Mouse (Mus musculus) forebrain, embryonic 16.5 days (tissue): ENCODE data around the gene Pbrm1. TPM values are rescaled to one million over a fixed set of nuclear protein-coding genes. Genes with fewer than 3 reads are reported as not detected.

Experiments used
- ATAC-seq: fragments of 200-750 bp; cut with Nextera tagmentation; 2 replicates; pipeline ENCODE4 v1.8.0; 2017; ENCODE audit warnings: mild to moderate bottlenecking, moderate library complexity
- H3K27ac ChIP-seq: fragments of 300-500 bp; sonication (generic); 2 replicates; pipeline ENCODE4 v1.5.1; 2014; ENCODE audit warnings: low read length, control low read depth
- H3K27me3 ChIP-seq: fragments of 300-500 bp; sonication (generic); replicated peaks from 2 replicates; pipeline ENCODE4 v1.6.1; 2014; ENCODE audit warnings: low read length; ENCODE audit not compliant: control insufficient read depth, insufficient read depth
- H3K36me3 ChIP-seq: fragments of 300-500 bp; sonication (generic); 2 replicates; pipeline ENCODE4 v1.6.1; 2014; ENCODE audit not compliant: control insufficient read depth, insufficient read depth
- H3K4me1 ChIP-seq: fragments of 300-500 bp; sonication (generic); replicated peaks from 2 replicates; pipeline ENCODE4 v1.6.1; 2014; ENCODE audit warnings: low read length; ENCODE audit not compliant: control insufficient read depth, insufficient read depth
- H3K4me2 ChIP-seq: fragments of 300-500 bp; sonication (generic); 2 replicates; pipeline ENCODE4 v1.6.1; 2014; ENCODE audit warnings: mild to moderate bottlenecking, low read length, control low read depth
- H3K4me3 ChIP-seq: fragments of 300-500 bp; sonication (generic); replicated peaks from 2 replicates; pipeline ENCODE4 v1.5.1; 2014; ENCODE audit warnings: mild to moderate bottlenecking, low read length, control low read depth
- H3K9ac ChIP-seq: fragments of 300-500 bp; sonication (generic); replicated peaks from 2 replicates; pipeline ENCODE4 v1.6.1; 2014; ENCODE audit warnings: low read depth, low read length, control low read depth
- H3K9me3 ChIP-seq: fragments of 300-500 bp; sonication (generic); 2 replicates; pipeline ENCODE4 v1.6.1; 2016; ENCODE audit warnings: low read length; ENCODE audit not compliant: control insufficient read depth
- WGBS: fragments of 180-500 bp; shearing (Covaris S2); extraction: QIAGEN DNeasy Blood & Tissue Kit; methylation state at CpG from one replicate; pipeline ENCODE4 v1.1.7; 2014; 5-methylcytosine and 5-hydroxymethylcytosine counted together
- polyA plus RNA-seq: library from polyadenylated mRNA; unstranded; fragments of >200 nt; fragmentation: Nextera tagmentation; extraction: Ambion mirVana; gene quantifications from 2 replicates; pipeline ENCODE4 v1.2.1, GENCODE M21; 2015

The Pbrm1 gene
- polyA plus RNA-seq: 154 and 170 TPM in 2 replicates

DNA sequence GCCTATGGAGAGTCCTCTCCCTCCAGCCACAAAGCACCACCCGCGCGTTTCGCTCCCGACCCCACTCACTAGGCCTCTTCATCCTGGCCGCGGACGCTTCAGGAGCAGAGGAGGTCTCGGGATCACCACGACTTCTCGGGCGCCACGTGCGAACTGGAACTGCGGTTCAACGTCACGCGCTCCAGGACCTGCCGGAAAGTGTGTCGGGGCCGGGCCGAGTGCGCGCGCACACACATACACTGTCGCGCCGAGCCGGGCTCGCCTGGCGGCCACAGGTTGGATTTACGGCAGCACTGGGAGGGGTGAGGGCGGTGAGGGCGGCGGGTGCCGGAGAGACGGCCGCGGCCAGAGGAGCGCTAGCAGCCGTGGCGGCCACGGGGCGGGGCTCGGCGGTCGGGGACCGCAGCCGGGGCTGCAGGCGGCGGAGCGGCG is at the start of gene Pbrm1, which contains the start of gene Gnl3:
TSS of gene Pbrm1 (plus strand) at position 279 of the 432 bp plus-strand sequence.
TSS of gene Gnl3 (minus strand) at position 293 of the 432 bp plus-strand sequence.
- peaks cover 27% of the 10 kb centered on the region for H3K36me3 ChIP-seq
- no peaks in the 10 kb centered on the region for H3K9me3 ChIP-seq
- under 1% methylated on average over 43 of the region's 53 CpGs for WGBS
- peak within 1 kb of the TSS; percentile 94 for H3K9ac ChIP-seq
- no peaks in the 10 kb centered on the region for H3K27me3 ChIP-seq
- H3K4me2 ChIP-seq: peak within 1 kb of the TSS; percentile 63
- peak; percentile 94 for ATAC-seq
- peak within 1 kb of the TSS; percentile 79 for H3K4me3 ChIP-seq
- H3K27ac ChIP-seq: peak within 1 kb of the TSS; percentile 99
- peaks cover 26% of the 10 kb centered on the region for H3K4me1 ChIP-seq

DNA sequence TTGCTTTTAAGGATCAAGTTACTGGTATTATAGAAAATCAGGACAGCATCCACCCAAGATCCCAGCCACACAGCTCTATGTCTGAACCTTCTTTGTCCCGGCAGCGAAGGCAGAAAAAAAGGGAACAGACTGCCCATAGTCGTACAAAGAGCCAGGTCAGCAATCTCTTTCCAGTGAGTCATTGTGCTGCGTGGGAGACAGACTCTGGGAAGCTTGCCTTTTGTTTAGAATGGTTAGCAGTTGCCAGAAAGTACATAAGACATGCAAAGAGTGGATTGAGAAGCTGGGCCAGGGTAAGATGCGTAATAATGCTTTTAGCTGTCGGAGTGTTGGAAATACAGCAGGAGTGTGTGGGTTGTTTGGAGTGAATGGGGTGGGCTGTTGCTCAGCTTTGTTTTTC is 44.7 kb upstream of the Pbrm1 start:
- Histone ChIP-seq H3K4me1 (no peaks in the 10 kb centered on the region), H3K4me2 (no peak overlapping the region), H3K36me3 (peaks cover 9% of the 10 kb centered on the region; the same call in 1 of the 2 replicates), H3K27ac (peak overlapping the region; percentile 23; the same call in 1 of the 2 replicates), H3K9ac (no peak overlapping the region), H3K27me3 (no peaks in the 10 kb centered on the region), H3K9me3 (no peaks in the 10 kb centered on the region), H3K4me3 (no peak overlapping the region)
- no peak for ATAC-seq
- 32% methylated on average over 6 of the region's 6 CpGs for WGBS

GRCm38 (mm10) chr14:30976222-30976621 is 42.7 kb upstream of the Pbrm1 start:
- no peak for ATAC-seq
- WGBS: 90% methylated on average over 3 of the region's 3 CpGs
- no peak overlapping the region for H3K27ac ChIP-seq
- H3K36me3 ChIP-seq: peaks cover 5% of the 10 kb centered on the region; the same call in 1 of the 2 replicates
- no peak overlapping the region for H3K9ac ChIP-seq
- H3K4me3 ChIP-seq: no peak overlapping the region
- no peaks in the 10 kb centered on the region for H3K9me3 ChIP-seq
- no peaks in the 10 kb centered on the region for H3K4me1 ChIP-seq
- H3K4me2 ChIP-seq: no peak overlapping the region
- H3K27me3 ChIP-seq: no peaks in the 10 kb centered on the region

GRCm38 (mm10) chr14:30996417-30996816 is 22.5 kb upstream of the Pbrm1 start:
- no peak overlapping the region for H3K4me3 ChIP-seq
- no peak overlapping the region for H3K4me2 ChIP-seq
- H3K4me1 ChIP-seq: peaks cover 8% of the 10 kb centered on the region
- no peak for ATAC-seq
- H3K9me3 ChIP-seq: no peaks in the 10 kb centered on the region
- no peak overlapping the region for H3K9ac ChIP-seq
- no peaks in the 10 kb centered on the region for H3K27me3 ChIP-seq
- no peak overlapping the region for H3K27ac ChIP-seq
- no peaks in the 10 kb centered on the region for H3K36me3 ChIP-seq

DNA sequence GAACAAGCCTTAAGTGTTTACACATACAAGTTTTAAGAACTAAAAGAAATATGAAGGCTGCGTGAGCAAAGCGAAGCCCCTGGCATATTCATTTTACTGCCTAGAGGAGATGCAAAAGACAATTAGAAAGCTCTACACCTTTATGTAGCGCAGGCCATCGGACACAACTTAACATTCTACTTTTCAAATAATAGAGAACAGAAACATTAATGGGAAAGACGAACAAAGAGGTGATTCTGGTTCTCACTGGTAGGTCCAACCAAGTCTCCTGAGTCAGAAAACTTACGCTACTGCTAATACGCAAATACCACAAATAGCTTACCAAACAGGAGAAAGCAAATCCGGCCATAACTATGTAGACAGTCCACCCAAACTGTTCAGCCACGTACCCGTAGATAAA is 18.6 kb upstream of the Pbrm1 start:
- H3K36me3 ChIP-seq: no peaks in the 10 kb centered on the region
- H3K27me3 ChIP-seq: no peaks in the 10 kb centered on the region
- peak overlapping the region; percentile 66 for H3K4me2 ChIP-seq
- H3K27ac ChIP-seq: no peak overlapping the region
- ATAC-seq: no peak
- WGBS: 62% methylated on average over 10 of the region's 10 CpGs
- H3K4me1 ChIP-seq: peaks cover 15% of the 10 kb centered on the region
- no peaks in the 10 kb centered on the region for H3K9me3 ChIP-seq
- peak overlapping the region; percentile 99 for H3K4me3 ChIP-seq
- H3K9ac ChIP-seq: peak overlapping the region; percentile 96; the same call in 1 of the 2 replicates

DNA sequence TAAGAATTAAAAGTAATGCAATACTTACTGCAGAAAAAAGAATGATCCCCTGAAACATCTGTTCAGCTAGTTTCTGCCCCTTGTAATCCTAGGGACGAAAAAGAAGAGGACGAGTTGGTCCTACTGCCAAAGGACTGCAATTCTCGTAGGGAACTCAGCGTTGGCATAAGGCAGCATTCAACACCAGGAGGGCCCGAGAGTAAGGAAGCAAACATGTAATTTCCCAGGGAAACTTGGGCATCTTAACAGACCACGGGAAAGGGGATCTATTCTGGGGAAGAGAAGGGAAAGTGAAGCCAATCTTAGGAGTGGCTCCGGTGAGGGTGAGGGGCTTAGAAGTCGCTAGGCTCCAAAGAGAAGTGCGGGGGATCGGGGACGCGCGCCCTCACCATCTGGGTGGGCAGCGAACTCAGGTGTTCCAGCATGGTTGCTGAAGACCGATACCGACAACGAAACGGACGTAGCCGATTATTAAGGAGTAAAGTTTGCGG is 18.1 kb upstream of the Pbrm1 start:
- H3K4me2 ChIP-seq: peak overlapping the region; percentile 66
- H3K27me3 ChIP-seq: no peaks in the 10 kb centered on the region
- H3K36me3 ChIP-seq: no peaks in the 10 kb centered on the region
- peak; percentile 24 for ATAC-seq
- no peaks in the 10 kb centered on the region for H3K9me3 ChIP-seq
- H3K27ac ChIP-seq: peak overlapping the region; percentile 90; the same call in 1 of the 2 replicates
- H3K4me1 ChIP-seq: peaks cover 15% of the 10 kb centered on the region
- H3K4me3 ChIP-seq: peak overlapping the region; percentile 99
- under 1% methylated on average over 21 of the region's 21 CpGs for WGBS
- peak overlapping the region; percentile 96 for H3K9ac ChIP-seq

GRCm38 (mm10) chr14:31001307-31002205 is 17.4 kb upstream of the Pbrm1 start, which contains the start of the genes Glt8d1 and Spcs1:
Gene Glt8d1, plus strand, starts transcription at chr14:31001400.
Gene Spcs1, minus strand, starts transcription at chr14:31001672.
- Histone ChIP-seq H3K9ac (peak within 1 kb of the TSS; percentile 96), H3K27ac (peak within 1 kb of the TSS; percentile 90), H3K4me2 (peak within 1 kb of the TSS; percentile 66), H3K36me3 (no peaks in the 10 kb centered on the region), H3K4me3 (peak within 1 kb of the TSS; percentile 99), H3K9me3 (no peaks in the 10 kb centered on the region), H3K27me3 (no peaks in the 10 kb centered on the region), H3K4me1 (peaks cover 15% of the 10 kb centered on the region)
- under 1% methylated on average over 83 of the region's 84 CpGs for WGBS
- ATAC-seq: peak; percentile 96

DNA sequence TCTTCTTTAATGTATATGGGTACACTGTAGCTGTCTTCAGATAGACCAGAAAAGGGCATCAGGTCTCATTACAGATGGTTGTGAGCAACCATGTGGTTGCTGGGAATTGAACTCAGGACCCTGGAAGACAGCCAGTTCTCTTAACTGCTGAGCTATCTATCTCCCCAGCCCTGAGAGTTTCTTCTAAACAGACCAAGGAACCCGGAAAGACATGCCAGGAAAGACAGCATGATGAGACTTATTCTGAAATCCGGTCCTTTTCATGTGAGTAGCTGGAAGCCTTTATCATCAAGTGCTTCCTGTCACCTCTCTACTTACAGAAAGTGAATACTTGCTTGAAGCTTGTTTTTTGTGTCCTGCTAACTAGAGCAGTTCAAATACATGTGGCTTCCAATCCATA is 14.4 kb upstream of the Pbrm1 start:
- Histone ChIP-seq H3K4me1 (peaks cover 15% of the 10 kb centered on the region), H3K4me2 (no peak overlapping the region), H3K4me3 (no peak overlapping the region), H3K27me3 (no peaks in the 10 kb centered on the region), H3K9me3 (no peaks in the 10 kb centered on the region), H3K27ac (no peak overlapping the region), H3K9ac (no peak overlapping the region), H3K36me3 (peaks cover 11% of the 10 kb centered on the region)
- 84% methylated on average over 2 of the region's 2 CpGs for WGBS
- no peak for ATAC-seq

- no peaks in the 10 kb centered on the region for H3K27me3 ChIP-seq
- WGBS: 85% methylated on average over 5 of the region's 5 CpGs
- H3K36me3 ChIP-seq: peaks cover 26% of the 10 kb centered on the region
Observed at GRCm38 (mm10) chr14:31006779-31007178, 12.2 kb upstream of the Pbrm1 start.

More at GRCm38 (mm10) chr14:31006779-31007178, 12.2 kb upstream of the Pbrm1 start:
- ATAC-seq: no peak
- H3K4me3 ChIP-seq: no peak overlapping the region
- H3K27ac ChIP-seq: no peak overlapping the region
- H3K4me2 ChIP-seq: no peak overlapping the region
- no peaks in the 10 kb centered on the region for H3K9me3 ChIP-seq
- no peak overlapping the region for H3K9ac ChIP-seq
- H3K4me1 ChIP-seq: peaks cover 7% of the 10 kb centered on the region
